Mouse (Mus musculus): Measurements from ENCODE around the gene Rac2. TPM values are rescaled to one million over a fixed set of nuclear protein-coding genes. Genes with fewer than 3 reads are reported as not detected.

The Rac2 gene
- total RNA-seq, 2 experiments from 2014 or later = 1.4 to 1.7 TPM

DNA sequence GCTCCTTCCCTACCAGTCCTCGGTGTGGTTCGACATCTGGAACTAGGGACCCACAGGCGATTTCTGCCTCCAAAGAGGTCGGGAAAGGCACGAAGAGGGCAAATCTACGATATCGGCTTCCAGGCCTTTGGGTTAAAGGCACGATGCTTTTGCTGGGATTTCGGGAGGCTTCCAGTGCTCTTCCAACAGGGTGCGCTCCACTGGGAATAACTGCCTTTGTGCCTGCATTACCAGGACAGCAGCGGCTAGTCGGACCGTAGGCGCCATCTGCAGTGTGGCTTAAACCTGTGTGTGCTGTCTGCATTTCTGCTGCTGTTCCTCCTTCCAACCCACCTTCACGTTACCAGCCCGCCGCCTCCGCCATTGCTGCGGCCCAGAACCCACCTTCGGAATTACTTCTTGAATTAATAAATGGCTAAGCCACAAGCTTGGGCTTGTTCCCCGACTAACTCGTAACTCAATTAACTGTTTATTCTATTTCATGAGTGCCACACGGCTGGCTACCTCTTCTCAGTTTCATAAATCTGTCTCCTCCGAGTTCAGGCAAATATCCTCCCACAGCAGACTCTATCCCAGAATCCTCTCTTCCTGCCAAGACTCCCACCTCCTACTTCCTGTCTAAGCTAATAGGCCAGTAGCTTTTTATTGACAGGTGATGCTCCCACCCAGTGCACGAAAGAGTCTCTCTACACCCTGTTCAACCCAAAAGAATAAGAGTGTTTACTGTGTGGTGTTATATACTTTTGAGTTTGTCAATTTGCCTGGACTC lies 17.9 kb downstream of the Rac2 start:
- Histone ChIP-seq H3K4me3 (peak overlapping the region; percentile 45), H3K27ac (peak overlapping the region; percentile 38; the same call in 1 of the 2 replicates)
- no peak for TF ChIP-seq CTCF (IDR thresholded peaks at IDR 0.05)
- no peak for DNase-seq
- intact Hi-C loops (cut with DNase I) = no loop called here

GRCm38 (mm10) chr15:78549189-78549734 lies 23.3 kb downstream of the Rac2 start:
- Histone ChIP-seq H3K4me3 (no peak overlapping the region), H3K27ac (no peak overlapping the region)
- no peak for DNase-seq
- intact Hi-C loops (cut with DNase I) = no loop called here
- no peak for TF ChIP-seq CTCF (IDR thresholded peaks at IDR 0.05)

DNA sequence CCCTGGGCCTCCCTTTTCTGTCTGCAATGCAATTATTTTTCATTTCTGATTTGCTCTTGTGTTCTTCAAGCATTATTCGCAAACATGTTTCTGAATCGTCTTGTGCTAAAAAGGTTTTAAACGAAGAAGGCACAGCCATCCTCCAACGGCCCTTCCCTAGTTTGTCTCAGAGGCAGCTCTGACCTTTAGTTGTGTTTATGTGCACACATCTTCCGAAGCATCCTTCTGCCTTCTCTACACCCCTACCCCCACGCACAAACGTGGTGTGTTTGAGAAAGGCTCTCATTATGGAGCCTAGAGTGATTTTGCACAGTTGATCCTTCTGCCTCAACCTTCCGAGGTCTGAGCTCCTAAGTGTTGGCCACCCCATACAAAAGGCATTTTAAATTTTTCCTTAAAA lies 23.9 kb downstream of the Rac2 start:
- TF ChIP-seq CTCF (IDR thresholded peaks at IDR 0.05) = no peak
- no peak overlapping the region for H3K4me3 ChIP-seq
- peak overlapping the region; percentile 69; the same call in 1 of the 2 replicates for H3K27ac ChIP-seq
- intact Hi-C loops (cut with DNase I) = no loop called here
- no peak for DNase-seq

DNA sequence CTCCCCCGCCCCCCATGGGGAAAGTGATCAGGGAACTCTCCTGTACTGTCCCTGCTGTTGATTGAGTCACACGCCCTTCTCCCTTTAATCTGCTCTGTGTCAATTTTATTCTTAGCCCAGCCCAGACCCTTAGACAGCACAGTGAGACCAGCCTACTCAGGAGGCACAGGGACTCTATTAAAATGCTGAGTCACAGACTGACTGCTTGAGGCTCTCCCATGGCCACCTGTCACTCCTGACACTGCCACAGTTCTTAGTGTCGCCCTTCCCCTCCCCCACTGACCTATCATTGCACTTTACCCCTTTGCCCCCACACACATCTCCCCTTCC lies 24.3 kb downstream of the Rac2 start:
- Histone ChIP-seq H3K4me3 (no peak overlapping the region), H3K27ac (peak overlapping the region; percentile 69)
- no peak for TF ChIP-seq CTCF (IDR thresholded peaks at IDR 0.05)
- DNase-seq = peak; percentile 46
- intact Hi-C loops (cut with DNase I) = no loop called here

- Histone ChIP-seq H3K4me3 (no peak overlapping the region), H3K27ac (peak overlapping the region; percentile 69)
- peak; percentile 78 for DNase-seq
- TF ChIP-seq CTCF (IDR thresholded peaks at IDR 0.05) = peak; percentile 51
- intact Hi-C loops (cut with DNase I) = no loop called here
These were observed 24.9 kb downstream of the Rac2 start for GRCm38 (mm10) chr15:78547415-78548335.

DNA sequence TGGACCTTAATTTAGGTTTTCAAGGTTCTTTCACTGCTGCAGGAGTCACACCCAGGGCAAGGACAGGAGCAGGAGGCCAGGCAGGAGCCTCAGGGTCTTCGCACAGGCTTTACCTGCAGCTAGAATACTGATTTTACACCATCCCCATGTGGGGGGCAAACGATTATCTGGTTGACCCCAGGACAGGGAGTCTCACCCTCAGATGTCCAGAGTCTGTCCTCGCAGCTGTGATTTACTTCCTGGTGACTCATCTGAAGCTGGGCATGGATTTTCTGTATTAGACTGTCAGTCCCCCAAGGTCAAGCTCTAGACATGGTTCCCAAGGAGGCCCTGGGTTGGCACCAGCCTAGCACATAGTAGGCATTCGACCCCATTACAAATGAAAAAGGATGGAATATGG lies 26.5 kb downstream of the Rac2 start:
- no peak overlapping the region for H3K4me3 ChIP-seq
- no peak for TF ChIP-seq CTCF (IDR thresholded peaks at IDR 0.05)
- intact Hi-C loops (cut with DNase I) = no loop called here
- H3K27ac ChIP-seq = no peak overlapping the region
- no peak for DNase-seq

DNA sequence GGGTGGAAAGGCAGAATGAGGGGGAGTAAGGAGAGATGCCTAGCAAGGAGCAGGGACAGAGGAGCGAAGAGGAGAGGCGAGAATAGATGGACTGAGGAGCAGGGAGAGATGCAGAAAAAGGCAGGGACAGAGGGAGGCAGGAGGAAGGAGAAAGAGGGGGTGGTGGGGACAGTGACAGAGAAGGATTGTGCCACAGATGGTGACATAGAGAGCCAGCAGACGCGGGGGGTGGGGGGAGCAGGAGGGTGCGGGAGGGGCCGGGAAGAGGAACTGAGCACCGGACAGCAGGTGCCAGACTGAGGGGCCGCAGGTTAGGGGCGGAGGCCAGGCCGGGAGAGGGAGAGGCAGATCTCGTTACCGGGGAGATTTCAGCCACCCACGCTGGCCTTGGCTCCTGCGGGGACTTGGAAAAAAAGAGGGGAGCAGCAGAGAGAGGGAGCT lies 28.0 kb downstream of the Rac2 start, which contains the start of gene Sstr3:
Gene Sstr3, minus strand, starts transcription at position 125 of the 441 bp plus-strand sequence.
- intact Hi-C loops (cut with DNase I) = no loop called here
- DNase-seq = no peak

GRCm38 (mm10) chr15:78544041-78544440 lies 28.5 kb downstream of the Rac2 start:
- no peak for TF ChIP-seq CTCF (IDR thresholded peaks at IDR 0.05)
- intact Hi-C loops (cut with DNase I) = no loop called here
- DNase-seq = no peak
- Histone ChIP-seq H3K27ac (no peak overlapping the region), H3K4me3 (no peak overlapping the region)

More for the DNA sequence above, 28.0 kb downstream of the Rac2 start, which contains the start of gene Sstr3:
- no peak for TF ChIP-seq CTCF (IDR thresholded peaks at IDR 0.05)
- Histone ChIP-seq H3K4me3 (no peak within 1 kb of the TSS), H3K27ac (no peak within 1 kb of the TSS)

DNA sequence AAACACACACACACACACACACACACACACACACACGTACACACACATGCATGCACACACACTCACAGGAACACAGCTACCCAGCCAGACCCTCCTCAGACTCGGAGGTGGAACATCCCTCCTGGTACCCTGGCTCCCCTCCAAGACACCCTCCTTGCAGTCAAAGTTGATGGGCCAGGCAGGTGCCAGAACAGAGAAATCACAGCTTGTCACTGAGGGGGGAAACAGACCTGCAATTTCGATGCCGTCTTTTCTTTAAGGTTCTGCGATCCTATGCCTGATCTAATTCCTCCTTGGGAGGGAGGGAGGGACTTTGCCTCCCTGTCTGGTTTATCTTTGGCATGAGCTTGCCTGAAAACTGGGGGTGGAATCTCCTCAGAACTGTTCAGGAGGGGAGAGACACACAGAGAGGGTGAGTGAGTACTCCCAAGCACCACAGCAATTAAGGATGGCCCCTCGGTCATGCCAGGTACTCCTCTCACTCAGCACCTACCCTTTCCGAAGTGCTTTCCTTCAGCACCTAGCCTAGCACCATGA lies 29.7 kb downstream of the Rac2 start:
- no peak for TF ChIP-seq CTCF (IDR thresholded peaks at IDR 0.05)
- H3K27ac ChIP-seq = no peak overlapping the region
- intact Hi-C loops (cut with DNase I) = no loop called here
- DNase-seq = no peak
- H3K4me3 ChIP-seq = no peak overlapping the region

- H3K27ac ChIP-seq = no peak overlapping the region
- DNase-seq = no peak
- TF ChIP-seq CTCF (IDR thresholded peaks at IDR 0.05) = no peak
- H3K4me3 ChIP-seq = no peak overlapping the region
- intact Hi-C loops (cut with DNase I) = no loop called here
These were observed 30.4 kb downstream of the Rac2 start for GRCm38 (mm10) chr15:78542098-78542766.

DNA sequence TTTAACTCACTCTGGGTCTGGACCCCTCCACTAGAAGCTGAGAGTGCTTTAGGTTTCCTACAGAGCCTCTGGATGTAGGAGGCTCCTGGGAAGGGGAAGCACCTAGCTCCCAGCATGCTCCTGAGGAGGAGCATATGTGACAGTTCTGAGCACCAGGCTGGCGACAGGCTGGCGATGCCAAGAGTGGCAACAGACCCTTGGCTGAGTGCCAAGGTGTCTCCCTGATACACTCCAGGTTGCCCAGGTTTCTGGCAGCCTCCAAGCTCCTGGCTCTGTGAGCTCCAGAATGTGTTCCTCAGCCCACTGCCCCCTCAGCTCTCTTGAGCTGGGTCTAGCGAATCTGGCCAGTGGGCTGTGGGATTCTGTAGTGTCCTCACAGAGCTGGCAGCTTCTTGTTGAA lies 31.0 kb downstream of the Rac2 start:
- H3K4me3 ChIP-seq = no peak overlapping the region
- H3K27ac ChIP-seq = no peak overlapping the region
- no peak for TF ChIP-seq CTCF (IDR thresholded peaks at IDR 0.05)
- no peak for DNase-seq
- intact Hi-C loops (cut with DNase I) = no loop called here

DNA sequence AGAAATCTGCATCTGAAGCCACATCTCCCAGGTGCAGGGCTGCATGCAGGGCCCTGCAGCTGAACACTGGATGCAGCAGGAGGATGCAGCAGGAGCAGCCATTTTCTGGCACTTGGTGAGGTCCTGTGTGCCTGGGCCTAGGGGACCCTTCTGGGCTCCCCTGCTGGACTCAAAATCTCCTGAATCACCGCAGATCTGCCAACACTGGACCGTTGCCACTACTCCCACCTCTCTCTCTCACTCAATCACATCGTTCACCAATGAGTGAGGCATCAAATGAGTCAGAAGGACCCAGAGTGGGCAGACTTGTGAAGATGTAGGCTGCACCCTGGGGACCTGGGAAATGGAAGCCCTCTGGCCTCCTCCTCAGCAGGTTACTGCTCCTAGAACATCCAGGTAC lies 31.5 kb downstream of the Rac2 start:
- no peak for DNase-seq
- no peak for TF ChIP-seq CTCF (IDR thresholded peaks at IDR 0.05)

More for the DNA sequence above, 31.5 kb downstream of the Rac2 start:
- H3K27ac ChIP-seq = no peak overlapping the region
- H3K4me3 ChIP-seq = no peak overlapping the region
- intact Hi-C loops (cut with DNase I) = no loop called here

Data from gastrocnemius, adult 2 months (tissue).